Mouse (Mus musculus): ENCODE results near the gene Mcpt1.

DNA sequence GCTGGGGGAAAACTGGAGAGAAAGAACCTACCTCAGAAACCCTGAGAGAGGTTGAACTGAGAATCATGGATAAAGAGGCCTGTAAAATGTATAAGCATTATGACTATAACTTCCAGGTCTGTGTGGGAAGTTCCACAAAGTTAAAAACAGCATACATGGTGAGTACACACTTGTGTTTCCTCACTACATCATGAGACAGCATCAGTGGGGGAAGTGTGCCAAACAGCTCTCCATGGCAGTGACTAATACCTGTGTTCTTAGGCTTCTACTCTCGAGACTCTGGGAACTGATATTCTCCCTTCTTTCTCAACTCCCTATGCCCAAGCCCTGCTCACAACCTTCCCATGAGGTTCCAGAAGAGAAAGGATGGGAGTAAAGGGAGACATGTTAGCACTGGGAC, 1.7 kb downstream of the Mcpt1 start:
- no peak for TF ChIP-seq CTCF (IDR thresholded peaks at IDR 0.05; ENCODE audit: extremely low read depth, insufficient read depth, low read length)
- TF ChIP-seq POLR2A (IDR thresholded peaks at IDR 0.05; ENCODE audit: extremely low read depth, insufficient read depth, low read length) = no peak
